Mouse (Mus musculus): ENCODE measurements around the gene Armc10.

- TF ChIP-seq CTCF (IDR thresholded peaks at IDR 0.05; ENCODE audit: borderline replicate concordance, insufficient read depth, low read length): no peak
- no peak for TF ChIP-seq POLR2A (IDR thresholded peaks at IDR 0.05; ENCODE audit: low read depth, low read length)
Measured at GRCm38 (mm10) chr5:21687042-21687441, 41.4 kb downstream of the Armc10 start.
